Mouse (Mus musculus) embryo, embryonic 10 days (tissue): ENCODE data around the gene Slc25a30.

Source experiments
- DNase-seq: peaks from one replicate; pipeline ENCODE4 v3.0.0-alpha.2; 2015; ENCODE audit warnings: low spot score

Gene Slc25a30

DNA sequence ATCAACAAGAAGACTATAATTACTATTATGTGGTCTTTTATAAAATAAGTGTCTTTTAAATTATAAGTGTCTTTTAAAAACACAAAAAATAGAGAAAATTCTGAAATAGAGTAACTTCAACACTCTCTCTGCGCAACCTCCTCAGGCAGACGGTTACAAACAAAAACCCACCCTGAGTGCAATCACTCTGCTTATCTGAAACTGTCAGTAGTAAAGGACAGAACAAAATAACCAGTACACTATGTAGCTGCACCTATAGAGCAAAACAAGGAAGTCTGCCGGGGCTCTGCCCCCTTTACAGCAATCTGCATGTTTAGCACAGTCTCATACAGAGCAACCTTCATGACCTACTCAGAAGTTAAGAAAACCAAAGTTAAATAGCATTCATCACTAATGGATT, 44.9 kb downstream of the Slc25a30 start:
- no peak for DNase-seq

- DNase-seq, result no peak
Observed at GRCm38 (mm10) chr14:75735597-75735996, 51.2 kb downstream of the Slc25a30 start.

DNA sequence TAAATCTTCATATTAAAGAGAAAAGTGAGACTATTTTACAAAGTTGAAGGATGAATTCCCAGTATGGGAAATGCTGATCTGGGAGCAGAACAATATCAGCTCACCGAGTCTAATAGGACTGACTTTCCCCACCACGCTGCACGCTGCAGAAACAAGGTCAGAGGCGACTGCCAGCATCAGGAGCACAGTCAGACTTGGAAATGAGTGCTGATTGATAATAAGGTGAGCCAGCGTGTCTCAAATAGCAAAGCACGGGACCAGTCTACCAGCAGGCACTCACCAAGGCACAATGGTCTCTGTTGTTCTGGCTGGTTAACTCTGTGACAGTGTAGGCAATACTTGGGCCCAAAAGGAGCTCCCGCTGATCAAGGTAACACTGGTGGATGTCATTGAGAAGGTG, 54.2 kb downstream of the Slc25a30 start:
- DNase-seq, result no peak

- no peak for DNase-seq
Observed at GRCm38 (mm10) chr14:75731361-75731760, 55.5 kb downstream of the Slc25a30 start.

GRCm38 (mm10) chr14:75728111-75728510, 58.7 kb downstream of the Slc25a30 start:
- DNase-seq, result no peak

- DNase-seq, result peak; percentile 54
Observed at GRCm38 (mm10) chr14:75727046-75727445, 59.8 kb downstream of the Slc25a30 start.

DNA sequence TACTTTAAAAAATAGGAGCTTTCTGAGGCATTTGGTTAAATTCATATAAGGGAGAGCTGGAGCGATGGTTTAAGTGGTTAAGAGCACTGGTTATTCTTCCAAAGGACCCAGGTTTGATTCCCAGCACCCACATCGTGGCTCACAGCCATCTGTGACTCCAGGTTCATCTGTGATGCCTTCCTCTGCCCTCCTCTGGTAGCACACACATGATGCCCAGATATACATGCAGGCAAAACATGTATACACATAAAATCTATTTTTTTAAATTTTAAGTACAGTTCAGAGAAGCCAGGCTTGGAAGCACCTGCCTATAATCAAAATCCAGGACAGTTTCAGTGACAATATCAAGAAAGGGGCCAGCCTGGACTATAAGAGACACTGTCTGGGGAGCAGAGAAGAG, 64.0 kb downstream of the Slc25a30 start:
- no peak for DNase-seq

GRCm38 (mm10) chr14:75721977-75722563, 64.8 kb downstream of the Slc25a30 start:
- DNase-seq, result peak; percentile 91

GRCm38 (mm10) chr14:75720121-75720520, 66.7 kb downstream of the Slc25a30 start:
- DNase-seq, result no peak

DNA sequence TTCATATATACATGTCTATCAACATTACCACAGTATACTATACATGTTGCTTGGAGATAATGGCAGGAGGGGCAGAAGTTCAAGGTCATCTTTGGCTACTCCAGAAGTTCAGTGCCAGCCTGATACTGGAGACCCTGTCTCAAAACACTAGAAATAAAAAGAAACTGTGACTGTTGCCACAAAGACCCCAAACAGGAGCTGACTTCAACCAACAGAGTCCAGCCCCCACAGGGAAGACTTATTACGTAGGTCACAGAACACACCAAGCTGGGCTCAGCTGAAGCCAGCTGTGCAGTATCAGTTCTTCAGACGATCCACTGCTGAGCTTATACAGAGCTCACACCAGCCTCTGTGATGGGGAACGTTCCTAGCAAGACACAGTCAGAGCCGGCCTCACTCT, 70.4 kb downstream of the Slc25a30 start:
- DNase-seq, result no peak

DNA sequence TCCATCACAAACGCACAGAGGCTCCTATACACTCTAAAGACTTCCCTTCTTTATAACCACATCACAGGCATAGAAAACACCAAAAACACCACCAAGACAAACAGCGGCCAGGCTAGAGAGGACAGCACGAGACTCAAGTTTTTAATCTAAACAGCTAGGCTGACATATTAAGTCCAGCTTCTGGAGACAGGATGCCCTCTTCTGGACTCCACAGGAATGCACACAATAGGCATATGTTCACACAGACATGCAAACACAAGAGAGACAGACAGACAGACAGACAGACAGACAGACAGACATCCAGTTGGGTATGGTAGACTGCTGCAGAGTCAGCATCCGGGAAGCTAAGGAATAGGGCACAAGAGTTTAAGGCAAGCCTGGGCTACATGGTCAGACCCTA, 73.2 kb downstream of the Slc25a30 start:
- peak; percentile 12 for DNase-seq

DNA sequence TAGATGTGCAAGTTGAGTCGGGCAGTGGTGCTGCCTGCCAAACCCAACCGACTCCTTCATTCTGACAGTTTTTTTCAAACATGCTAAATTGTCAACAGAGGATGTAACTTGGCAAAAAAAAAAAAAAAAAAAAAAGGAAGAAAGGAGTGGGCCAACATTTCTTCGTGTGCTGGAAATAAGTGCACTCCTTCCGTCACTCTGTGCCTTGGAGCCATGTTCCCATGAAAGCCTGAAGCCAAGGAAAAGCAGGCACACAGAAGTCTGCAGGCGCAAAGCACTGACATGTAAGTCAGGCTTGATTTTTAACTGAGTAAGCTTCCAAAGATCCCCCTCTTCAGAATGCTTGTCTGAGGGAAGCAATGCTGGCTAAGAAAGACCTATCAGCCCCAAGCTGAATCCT, 74.2 kb downstream of the Slc25a30 start:
- no peak for DNase-seq

DNA sequence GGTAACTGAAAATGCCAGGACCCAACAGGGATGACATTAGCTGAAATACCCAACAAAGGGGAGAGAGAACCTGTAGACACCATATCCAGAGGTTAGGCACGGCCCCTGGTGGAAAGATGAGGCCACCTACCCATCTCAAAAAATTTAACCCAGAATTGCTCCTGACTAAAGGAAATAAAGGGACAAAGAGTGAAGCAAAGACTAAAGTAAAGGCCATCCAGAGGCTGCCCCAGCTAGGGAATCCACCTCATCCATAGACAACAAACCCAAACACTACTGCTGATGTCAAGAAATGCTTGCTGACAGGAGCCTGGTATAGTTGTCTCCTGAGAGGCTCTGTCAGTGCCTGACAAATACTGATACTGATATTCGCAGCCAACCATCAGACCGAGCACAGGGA, 75.1 kb downstream of the Slc25a30 start:
- DNase-seq, result no peak
